Mouse (Mus musculus) myocyte (in vitro differentiated cells): ENCODE results near the gene Gm5868.
"Not testable (repeated sequence)": the region's sequence is repeated elsewhere in the genome, so short reads cannot be mapped to it uniquely, and the experiment has no call there.

Source experiments
- CEBPB ChIP-seq: IDR thresholded peaks from 2 replicates; pipeline ENCODE4 v1.6.1; 2011; ENCODE audit warnings: mild to moderate bottlenecking, moderate library complexity; ENCODE audit not compliant: poor library complexity, insufficient read depth, severe bottlenecking
- E2F4 ChIP-seq: IDR thresholded peaks from one replicate; pipeline ENCODE4 v1.6.1; 2011; ENCODE audit warnings: mild to moderate bottlenecking, control low read depth, moderate library complexity; ENCODE audit not compliant: insufficient read depth
- MAX ChIP-seq: IDR thresholded peaks from one replicate; pipeline ENCODE4 v1.6.1; 2011; ENCODE audit warnings: low read depth, mild to moderate bottlenecking, control low read depth
- MYOG ChIP-seq, 3 experiments: IDR thresholded peaks; one replicate each; pipeline ENCODE4 v1.6.1; 2011; ENCODE audit warnings: control low read depth in 2 of 3, low read depth in 2 of 3, mild to moderate bottlenecking in 2 of 3; ENCODE audit not compliant: insufficient read length in 2 of 3, control insufficient read depth in 1 of 3, insufficient read depth in 1 of 3
- POLR2A ChIP-seq: IDR thresholded peaks from one replicate; pipeline ENCODE4 v1.6.1; 2011; ENCODE audit warnings: low read depth, mild to moderate bottlenecking, control low read depth, moderate library complexity; ENCODE audit not compliant: insufficient read length
- POLR2AphosphoS2 ChIP-seq: IDR thresholded peaks from one replicate; pipeline ENCODE4 v1.6.1; 2011; ENCODE audit warnings: low read depth, control low read depth; ENCODE audit not compliant: insufficient read length
- REST ChIP-seq: IDR thresholded peaks from one replicate; pipeline ENCODE4 v1.6.1; 2011; ENCODE audit warnings: mild to moderate bottlenecking, control low read depth, moderate library complexity; ENCODE audit not compliant: insufficient read depth, insufficient read length
- TCF12 ChIP-seq: IDR thresholded peaks from one replicate; pipeline ENCODE4 v1.6.1; 2011; ENCODE audit warnings: mild to moderate bottlenecking, control low read depth; ENCODE audit not compliant: poor library complexity, insufficient read depth, severe bottlenecking
- USF1 ChIP-seq: IDR thresholded peaks from one replicate; pipeline ENCODE4 v1.6.1; 2011; ENCODE audit warnings: low read depth, mild to moderate bottlenecking, control low read depth, moderate library complexity

DNA sequence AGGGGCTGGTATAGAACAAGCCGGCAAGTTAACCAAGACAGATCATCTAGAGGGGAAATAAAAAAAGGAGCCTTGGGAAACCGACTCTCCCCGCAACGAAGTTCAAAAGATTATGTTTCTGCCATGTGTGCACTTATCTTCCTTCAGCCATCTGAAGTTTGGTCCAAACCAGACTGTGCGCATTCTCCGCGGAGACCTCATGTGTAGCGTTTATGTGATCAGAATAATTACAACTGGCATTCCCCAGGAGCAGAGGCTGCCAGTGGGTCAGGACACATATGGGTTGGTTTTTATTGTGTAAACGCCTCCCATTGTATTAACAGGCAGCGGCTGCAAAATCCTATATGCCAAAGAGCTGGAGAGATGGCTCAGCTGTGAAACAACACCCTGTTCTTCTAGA is 7.8 kb downstream of the Gm5868 start:
- TF ChIP-seq POLR2AphosphoS2; E2F4; MAX; MYOG (IDR thresholded peaks at IDR 0.05; ENCODE audit: control insufficient read depth in 1 of 3, insufficient read depth in 1 of 3, insufficient read length in 2 of 3, low read depth in 2 of 3); POLR2A; REST; TCF12; USF1; CEBPB: not testable (repeated sequence)
